Mouse (Mus musculus): ENCODE results near the gene Gpr182. TPM values are rescaled to one million over a fixed set of nuclear protein-coding genes. Genes with fewer than 3 reads are reported as not detected.

The Gpr182 gene
- polyA plus RNA-seq, 1 experiment from 2014 or later: 2.9 TPM

DNA sequence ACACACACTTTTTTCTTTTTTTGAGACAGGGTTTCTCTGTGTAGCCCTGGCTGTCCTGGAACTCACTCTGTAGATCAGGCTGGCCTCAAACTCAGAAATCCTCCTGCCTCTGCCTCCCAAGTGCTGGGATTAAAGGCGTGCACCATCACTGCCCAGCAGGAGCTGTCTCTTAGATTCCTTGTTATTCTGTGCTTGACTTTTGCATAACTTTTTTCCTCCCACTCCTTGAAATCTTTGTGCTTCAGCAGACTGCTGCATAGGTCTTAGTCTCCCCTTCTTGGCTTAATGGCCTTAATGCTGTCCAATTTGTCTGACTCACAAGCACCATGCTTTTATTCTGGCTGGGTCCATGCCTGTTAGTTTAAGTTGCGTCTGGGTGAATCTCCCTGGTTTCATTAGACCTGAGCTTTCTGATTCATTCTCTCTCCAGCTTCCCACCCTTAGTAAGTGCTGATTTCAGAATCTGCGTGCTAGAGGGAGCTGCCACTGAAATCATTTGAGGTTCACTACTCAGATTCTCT is 42.6 kb downstream of the Gpr182 start:
- no peak for ATAC-seq (ENCODE audit: insufficient read depth, low FRiP score, low read depth)
- H3K9ac ChIP-seq: no peak overlapping the region
- no peak overlapping the region for H3K27ac ChIP-seq
- no peak overlapping the region for H3K4me3 ChIP-seq (replicated peaks)
- no peaks in the 10 kb centered on the region for H3K27me3 ChIP-seq (replicated peaks)
- 0 out of 2 replicates have a peak, but pooled peaks cover 3% of the 10 kb centered on the region for H3K4me1 ChIP-seq
- no peak overlapping the region for H3K4me2 ChIP-seq
- WGBS: 81% methylated on average over 3 of the region's 3 CpGs
- H3K36me3 ChIP-seq: no peaks in the 10 kb centered on the region
- H3K9me3 ChIP-seq: no peaks in the 10 kb centered on the region

DNA sequence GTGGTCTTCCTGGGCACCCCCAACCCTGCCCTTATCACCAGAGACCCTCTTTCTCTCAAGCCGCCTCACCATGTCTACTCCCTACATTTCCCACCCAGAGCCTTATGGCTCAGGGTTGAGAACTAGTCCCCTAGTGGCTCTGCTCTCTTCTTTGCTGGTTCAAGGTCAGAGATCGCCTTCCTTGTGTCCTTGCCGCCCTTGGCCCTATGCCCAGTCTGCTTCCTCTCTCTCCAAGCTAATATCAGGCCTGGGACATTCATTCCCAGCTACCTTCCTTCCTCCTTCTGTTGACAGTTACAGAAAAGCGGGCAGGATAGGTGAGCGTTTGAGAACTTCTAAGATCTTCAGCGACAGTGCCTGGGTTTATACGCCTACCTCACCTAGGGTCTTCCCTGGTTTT is 43.8 kb downstream of the Gpr182 start:
- ATAC-seq (ENCODE audit: insufficient read depth, low FRiP score, low read depth): no peak
- Histone ChIP-seq H3K27ac (no peak overlapping the region), H3K27me3 (replicated peaks) (no peaks in the 10 kb centered on the region), H3K9me3 (no peaks in the 10 kb centered on the region), H3K4me2 (no peak overlapping the region), H3K4me3 (replicated peaks) (no peak overlapping the region), H3K36me3 (no peaks in the 10 kb centered on the region), H3K4me1 (0 out of 2 replicates have a peak, but pooled peaks cover 3% of the 10 kb centered on the region), H3K9ac (no peak overlapping the region)
- WGBS: 81% methylated on average over 7 of the region's 7 CpGs

DNA sequence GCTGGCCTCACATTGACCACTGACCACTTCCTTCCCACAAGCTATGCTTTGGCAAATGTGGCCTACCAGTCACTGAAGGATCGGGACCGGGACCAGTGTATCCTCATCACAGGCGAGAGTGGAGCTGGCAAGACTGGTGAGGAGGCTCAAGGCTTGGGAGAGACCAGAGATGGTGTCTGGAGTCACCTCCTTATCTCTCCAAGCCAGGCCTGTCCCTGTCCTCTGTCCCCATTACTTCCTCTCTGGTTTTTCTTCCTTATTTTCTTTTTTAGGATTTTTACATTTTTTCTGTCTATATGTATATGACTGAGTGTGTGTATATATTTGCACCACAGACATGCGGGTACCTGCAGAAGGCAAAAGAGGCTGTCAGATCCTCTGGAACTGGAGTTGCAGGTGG is 45.7 kb downstream of the Gpr182 start:
- H3K27me3 ChIP-seq (replicated peaks): no peaks in the 10 kb centered on the region
- H3K4me1 ChIP-seq: 0 out of 2 replicates have a peak, but pooled peaks cover 3% of the 10 kb centered on the region
- H3K4me2 ChIP-seq: no peak overlapping the region
- H3K9ac ChIP-seq: no peak overlapping the region
- H3K27ac ChIP-seq: no peak overlapping the region
- H3K4me3 ChIP-seq (replicated peaks): no peak overlapping the region
- no peak for ATAC-seq (ENCODE audit: insufficient read depth, low FRiP score, low read depth)
- WGBS: 87% methylated on average over 4 of the region's 4 CpGs
- H3K9me3 ChIP-seq: no peaks in the 10 kb centered on the region
- H3K36me3 ChIP-seq: no peaks in the 10 kb centered on the region

- no peak for ATAC-seq (ENCODE audit: insufficient read depth, low FRiP score, low read depth)
- H3K27me3 ChIP-seq (replicated peaks): no peaks in the 10 kb centered on the region
- H3K4me1 ChIP-seq: 0 out of 2 replicates have a peak, but pooled peaks cover 3% of the 10 kb centered on the region
- no peaks in the 10 kb centered on the region for H3K9me3 ChIP-seq
- peak within 1 kb of the TSS; percentile 44; the same call in 1 of the 2 replicates for H3K27ac ChIP-seq
- peak within 1 kb of the TSS; percentile 9; the same call in 1 of the 2 replicates for H3K4me3 ChIP-seq (replicated peaks)
- WGBS: 55% methylated on average over 2 of the region's 2 CpGs
- no peak within 1 kb of the TSS for H3K9ac ChIP-seq
- no peaks in the 10 kb centered on the region for H3K36me3 ChIP-seq
- H3K4me2 ChIP-seq: peak within 1 kb of the TSS; percentile 29; the same call in 1 of the 2 replicates
Observed at GRCm38 (mm10) chr10:127704766-127705220, 46.7 kb downstream of the Gpr182 start, which contains the start of gene Myo1a. Gene Myo1a, plus strand, starts transcription at chr10:127705170.

DNA sequence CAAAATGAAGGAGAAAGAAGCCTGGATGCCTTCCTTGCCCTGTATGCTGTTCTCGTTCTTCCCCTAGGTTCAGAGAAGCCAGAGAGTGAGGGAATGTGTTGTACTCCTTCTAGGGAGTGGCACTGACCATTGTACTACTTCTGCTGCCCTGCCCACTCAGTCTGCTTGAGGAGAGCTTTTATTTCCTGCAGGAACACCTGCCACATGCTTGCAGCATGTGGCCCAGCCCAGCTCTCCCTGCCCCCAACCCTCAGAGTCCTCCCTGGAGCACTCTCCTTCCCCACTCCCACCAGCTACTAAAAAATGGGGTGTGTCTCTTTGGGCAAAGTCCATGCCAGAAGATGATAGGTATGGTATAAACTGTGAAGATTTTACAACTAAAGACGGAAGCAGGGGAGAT is 47.2 kb downstream of the Gpr182 start:
- Histone ChIP-seq H3K27ac (peak overlapping the region; percentile 44; the same call in 1 of the 2 replicates), H3K4me3 (replicated peaks) (peak overlapping the region; percentile 9; the same call in 1 of the 2 replicates)
- ATAC-seq (ENCODE audit: insufficient read depth, low FRiP score, low read depth): peak; percentile 74

GRCm38 (mm10) chr10:127703299-127703698 is 48.2 kb downstream of the Gpr182 start:
- peak overlapping the region; percentile 9; the same call in 1 of the 2 replicates for H3K4me3 ChIP-seq (replicated peaks)
- 30% methylated on average over 4 of the region's 4 CpGs for whole genome bisulfite sequencing
- no peak for ATAC-seq (ENCODE audit: insufficient read depth, low FRiP score, low read depth)
- H3K4me1 ChIP-seq: 0 out of 2 replicates have a peak, but pooled peaks cover 3% of the 10 kb centered on the region
- no peaks in the 10 kb centered on the region for H3K9me3 ChIP-seq
- no peaks in the 10 kb centered on the region for H3K27me3 ChIP-seq (replicated peaks)
- no peak overlapping the region for H3K9ac ChIP-seq
- H3K27ac ChIP-seq: no peak overlapping the region
- H3K36me3 ChIP-seq: no peaks in the 10 kb centered on the region
- H3K4me2 ChIP-seq: no peak overlapping the region; the same call in 1 of the 2 replicates

More for the DNA sequence above, 47.2 kb downstream of the Gpr182 start:
- peak overlapping the region; percentile 29; the same call in 1 of the 2 replicates for H3K4me2 ChIP-seq
- 35% methylated on average over 2 of the region's 2 CpGs for WGBS
- H3K9ac ChIP-seq: no peak overlapping the region
- H3K4me1 ChIP-seq: 0 out of 2 replicates have a peak, but pooled peaks cover 3% of the 10 kb centered on the region
- no peaks in the 10 kb centered on the region for H3K9me3 ChIP-seq
- H3K27me3 ChIP-seq (replicated peaks): no peaks in the 10 kb centered on the region
- no peaks in the 10 kb centered on the region for H3K36me3 ChIP-seq

DNA sequence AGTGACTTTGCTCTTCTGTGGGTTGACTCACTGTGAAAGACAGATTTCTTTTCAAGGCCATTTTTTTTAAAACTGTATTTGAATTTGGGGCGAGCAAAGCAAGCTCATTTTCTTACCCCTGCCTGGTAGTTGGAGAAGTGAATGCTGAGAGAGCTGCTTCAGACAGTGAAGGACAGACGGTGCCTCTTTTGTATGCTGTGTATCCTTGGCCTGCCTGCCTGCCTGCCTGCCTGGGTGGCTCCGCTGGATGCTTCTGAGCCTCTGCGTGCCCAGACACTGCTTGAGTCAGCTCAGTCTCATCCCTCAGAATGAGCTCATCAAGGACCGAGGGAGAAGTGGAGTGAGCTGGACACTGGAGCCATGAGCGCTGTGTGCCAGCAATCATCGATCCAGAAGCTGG is 52.6 kb downstream of the Gpr182 start:
- H3K27ac ChIP-seq: no peak overlapping the region
- no peaks in the 10 kb centered on the region for H3K4me1 ChIP-seq
- no peak for ATAC-seq (ENCODE audit: insufficient read depth, low FRiP score, low read depth)
- H3K9ac ChIP-seq: no peak overlapping the region
- H3K4me3 ChIP-seq (replicated peaks): no peak overlapping the region
- H3K4me2 ChIP-seq: no peak overlapping the region
- no peaks in the 10 kb centered on the region for H3K27me3 ChIP-seq (replicated peaks)
- WGBS: 92% methylated on average over 7 of the region's 7 CpGs
- H3K9me3 ChIP-seq: no peaks in the 10 kb centered on the region
- peaks cover 13% of the 10 kb centered on the region; the same call in 1 of the 2 replicates for H3K36me3 ChIP-seq

Other genes starting within 250 kb of the Gpr182 start
- gene Ndufa4l2, start 236.8 kb downstream of the Gpr182 start, polyA plus RNA-seq (2015; fragmentation: Nextera tagmentation; extraction: Ambion mirVana): 92.8 and 117 TPM in 2 replicates
- 142 and 144 TPM in 2 replicates for gene Shmt2, start 229.3 kb downstream of the Gpr182 start, polyA plus RNA-seq (2015; fragmentation: Nextera tagmentation; extraction: Ambion mirVana)
- gene Nxph4, start 217.2 kb downstream of the Gpr182 start, polyA plus RNA-seq (2015; fragmentation: Nextera tagmentation; extraction: Ambion mirVana): 5.0 and 5.4 TPM in 2 replicates
- gene Lrp1, start 130.6 kb downstream of the Gpr182 start, polyA plus RNA-seq (2015; fragmentation: Nextera tagmentation; extraction: Ambion mirVana): 77.0 and 87.0 TPM in 2 replicates
- gene Stat6, start 108.7 kb downstream of the Gpr182 start, polyA plus RNA-seq (2015; fragmentation: Nextera tagmentation; extraction: Ambion mirVana): 35.0 and 37.1 TPM in 2 replicates
- 7.8 and 8.6 TPM in 2 replicates for gene Nemp1, start 84.8 kb downstream of the Gpr182 start, polyA plus RNA-seq (2015; fragmentation: Nextera tagmentation; extraction: Ambion mirVana)
- 10.8 and 13.3 TPM in 2 replicates for gene Nab2, start 83.2 kb downstream of the Gpr182 start, polyA plus RNA-seq (2015; fragmentation: Nextera tagmentation; extraction: Ambion mirVana)
- 15.3 and 17.1 TPM in 2 replicates for gene Myo1a, start 46.6 kb downstream of the Gpr182 start, polyA plus RNA-seq (2015; fragmentation: Nextera tagmentation; extraction: Ambion mirVana)
- 2.7 and 4.4 TPM in 2 replicates for gene Tac2, start 27.3 kb downstream of the Gpr182 start, polyA plus RNA-seq (2015; fragmentation: Nextera tagmentation; extraction: Ambion mirVana)
- 2.5 and 3.0 TPM in 2 replicates for gene Zbtb39, start 12.2 kb downstream of the Gpr182 start, polyA plus RNA-seq (2015; fragmentation: Nextera tagmentation; extraction: Ambion mirVana)
- 0.03 TPM in 1 of 2 replicates, not detected in the other for gene Rdh1, start 8.0 kb upstream of the Gpr182 start, polyA plus RNA-seq (2015; fragmentation: Nextera tagmentation; extraction: Ambion mirVana)
- gene Rdh16f1, start 8.1 kb upstream of the Gpr182 start, polyA plus RNA-seq (2015; fragmentation: Nextera tagmentation; extraction: Ambion mirVana): not detected in 2 replicates
- 0.10 and 0.18 TPM in 2 replicates for gene Rdh9, start 24.7 kb upstream of the Gpr182 start, polyA plus RNA-seq (2015; fragmentation: Nextera tagmentation; extraction: Ambion mirVana)
- not detected in 2 replicates for gene Rdh16, start 49.4 kb upstream of the Gpr182 start, polyA plus RNA-seq (2015; fragmentation: Nextera tagmentation; extraction: Ambion mirVana)
- not detected in 2 replicates for gene Rdh19, start 98.2 kb upstream of the Gpr182 start, polyA plus RNA-seq (2015; fragmentation: Nextera tagmentation; extraction: Ambion mirVana)
- not detected in 2 replicates for gene Rdh16f2, start 114.7 kb upstream of the Gpr182 start, polyA plus RNA-seq (2015; fragmentation: Nextera tagmentation; extraction: Ambion mirVana)
- 0.35 and 0.37 TPM in 2 replicates for gene Rdh7, start 137.1 kb upstream of the Gpr182 start, polyA plus RNA-seq (2015; fragmentation: Nextera tagmentation; extraction: Ambion mirVana)
- 0.85 and 1.2 TPM in 2 replicates for gene Sdr9c7, start 146.8 kb upstream of the Gpr182 start, polyA plus RNA-seq (2015; fragmentation: Nextera tagmentation; extraction: Ambion mirVana)

Measured in stomach, embryonic 15.5 days (tissue).